Mouse (Mus musculus) liver, embryonic 15.5 days (tissue): ENCODE measurements around the gene Trnt1. TPM values are rescaled to one million over a fixed set of nuclear protein-coding genes. Genes with fewer than 3 reads are reported as not detected.

Source experiments
- ATAC-seq: fragments of 200-750 bp; cut with Nextera tagmentation; 2 replicates; pipeline ENCODE4 v1.8.0; 2017; ENCODE audit warnings: moderate number of reproducible peaks, mild to moderate bottlenecking, moderate library complexity; ENCODE audit not compliant: insufficient read depth
- H3K27ac ChIP-seq: fragments of 300-500 bp; sonication (generic); replicated peaks from 2 replicates; pipeline ENCODE4 v1.5.1; 2015; ENCODE audit warnings: mild to moderate bottlenecking, inconsistent platforms
- H3K27me3 ChIP-seq: fragments of 300-500 bp; sonication (generic); 2 replicates; pipeline ENCODE4 v1.6.1; 2015; ENCODE audit warnings: mild to moderate bottlenecking, inconsistent platforms
- H3K36me3 ChIP-seq: fragments of 300-500 bp; sonication (generic); replicated peaks from 2 replicates; pipeline ENCODE4 v1.6.1; 2015; ENCODE audit warnings: moderate library complexity, mild to moderate bottlenecking, inconsistent platforms
- H3K4me1 ChIP-seq: fragments of 300-500 bp; sonication (generic); replicated peaks from 2 replicates; pipeline ENCODE4 v1.6.1; 2015; ENCODE audit warnings: inconsistent platforms
- H3K4me2 ChIP-seq: fragments of 300-500 bp; sonication (generic); 2 replicates; pipeline ENCODE4 v1.6.1; 2015; ENCODE audit warnings: moderate library complexity, mild to moderate bottlenecking, inconsistent platforms
- H3K4me3 ChIP-seq: fragments of 300-500 bp; sonication (generic); replicated peaks from 2 replicates; pipeline ENCODE4 v1.5.1; 2015; ENCODE audit warnings: mild to moderate bottlenecking, inconsistent platforms
- H3K9ac ChIP-seq: fragments of 300-500 bp; sonication (generic); 2 replicates; pipeline ENCODE4 v1.6.1; 2015; ENCODE audit warnings: moderate library complexity, mild to moderate bottlenecking, inconsistent platforms
- H3K9me3 ChIP-seq: fragments of 300-500 bp; sonication (generic); replicated peaks from 2 replicates; pipeline ENCODE4 v1.6.1; 2016; ENCODE audit warnings: inconsistent platforms
- WGBS: fragments of 180-500 bp; shearing (Covaris S2); methylation state at CpG from one replicate; pipeline ENCODE4 v1.1.7; 2015; ENCODE audit warnings: mixed read lengths; ENCODE audit not compliant: insufficient replicate concordance; 5-methylcytosine and 5-hydroxymethylcytosine counted together
- polyA plus RNA-seq: library from polyadenylated mRNA; unstranded; fragments of >200 nt; fragmentation: Nextera tagmentation; extraction: Ambion mirVana; gene quantifications from 2 replicates; pipeline ENCODE4 v1.2.1, GENCODE M21; 2015

The Trnt1 gene
- polyA plus RNA-seq, 1 experiment from 2014 or later: 28.3 TPM

GRCm38 (mm10) chr6:106747804-106748203 lies 21.1 kb upstream of the Trnt1 start:
- no peak overlapping the region for H3K9ac ChIP-seq
- H3K4me2 ChIP-seq: no peak overlapping the region
- H3K4me3 ChIP-seq: no peak overlapping the region
- H3K27ac ChIP-seq: no peak overlapping the region
- H3K4me1 ChIP-seq: no peaks in the 10 kb centered on the region
- H3K27me3 ChIP-seq: no peaks in the 10 kb centered on the region
- no peak for ATAC-seq
- no peaks in the 10 kb centered on the region for H3K9me3 ChIP-seq
- H3K36me3 ChIP-seq: no peaks in the 10 kb centered on the region
- WGBS: 36% methylated on average over 3 of the region's 3 CpGs

- Histone ChIP-seq H3K9me3 (no peaks in the 10 kb centered on the region), H3K4me2 (no peak within 1 kb of the TSS), H3K27ac (no peak within 1 kb of the TSS), H3K36me3 (no peaks in the 10 kb centered on the region), H3K9ac (no peak within 1 kb of the TSS), H3K4me3 (no peak within 1 kb of the TSS), H3K4me1 (no peaks in the 10 kb centered on the region), H3K27me3 (no peaks in the 10 kb centered on the region)
- WGBS: 8% methylated on average over 6 of the region's 6 CpGs
- no peak for ATAC-seq
Measured at GRCm38 (mm10) chr6:106748887-106749388, 20.0 kb upstream of the Trnt1 start, which contains the start of gene Il5ra. Gene Il5ra (minus strand): TSS chr6:106749037.

DNA sequence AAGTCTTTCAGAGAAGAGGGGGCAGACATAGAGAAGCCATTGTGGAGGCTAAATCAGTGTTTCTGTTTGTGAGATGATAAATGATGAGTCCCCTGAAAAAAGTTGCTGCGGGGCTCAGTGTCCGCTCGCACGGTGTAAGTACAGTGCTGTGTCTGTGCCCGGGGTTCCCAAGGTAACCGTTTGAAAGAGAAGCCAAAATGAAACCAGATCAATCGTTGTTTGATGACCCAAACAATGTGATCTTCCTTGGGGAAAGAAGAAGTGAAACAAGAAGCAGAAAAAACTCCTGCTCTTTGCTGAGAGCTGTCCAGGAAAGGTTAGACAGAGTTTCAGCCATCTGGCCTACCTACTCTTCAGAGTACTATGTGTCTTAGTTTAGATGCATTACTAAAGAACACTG lies 18.6 kb upstream of the Trnt1 start:
- ATAC-seq: no peak
- H3K9ac ChIP-seq: no peak overlapping the region
- H3K4me3 ChIP-seq: no peak overlapping the region
- H3K9me3 ChIP-seq: no peaks in the 10 kb centered on the region
- 75% methylated on average over 7 of the region's 7 CpGs for WGBS
- no peaks in the 10 kb centered on the region for H3K36me3 ChIP-seq
- H3K4me2 ChIP-seq: no peak overlapping the region
- H3K27me3 ChIP-seq: no peaks in the 10 kb centered on the region
- no peaks in the 10 kb centered on the region for H3K4me1 ChIP-seq
- no peak overlapping the region for H3K27ac ChIP-seq

DNA sequence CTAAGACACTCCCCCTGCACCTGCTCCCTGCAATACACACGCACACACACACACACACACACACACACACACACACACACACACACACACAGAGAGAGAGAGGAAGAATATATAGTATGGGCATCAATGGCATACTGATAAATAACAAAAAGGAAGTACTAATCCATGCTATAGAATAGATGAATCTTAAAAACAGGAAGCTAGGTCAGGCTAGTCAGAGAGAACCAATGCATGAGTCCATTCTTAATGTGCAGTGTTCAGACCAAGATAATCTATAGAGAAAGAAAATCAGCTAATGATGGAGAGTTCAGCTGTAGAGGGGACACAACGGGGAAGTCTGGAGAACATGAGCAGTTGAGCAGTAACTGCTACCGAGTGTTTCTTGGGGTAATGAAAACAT lies 10.6 kb upstream of the Trnt1 start:
- 27% methylated on average over 3 of the region's 3 CpGs for WGBS

GRCm38 (mm10) chr6:106760473-106761218 lies 8.3 kb upstream of the Trnt1 start:
- WGBS: 33% methylated on average over 3 of the region's 3 CpGs
- Histone ChIP-seq H3K27ac (no peak overlapping the region), H3K36me3 (no peaks in the 10 kb centered on the region), H3K9ac (no peak overlapping the region), H3K27me3 (no peaks in the 10 kb centered on the region; the same call in 1 of the 2 replicates), H3K4me2 (no peak overlapping the region), H3K4me1 (peaks cover 5% of the 10 kb centered on the region), H3K9me3 (no peaks in the 10 kb centered on the region), H3K4me3 (no peak overlapping the region)
- ATAC-seq: no peak

More for the DNA sequence above, 10.6 kb upstream of the Trnt1 start:
- H3K27me3 ChIP-seq: no peaks in the 10 kb centered on the region
- H3K4me1 ChIP-seq: peaks cover 5% of the 10 kb centered on the region
- H3K27ac ChIP-seq: no peak overlapping the region
- no peak overlapping the region for H3K9ac ChIP-seq
- no peak overlapping the region for H3K4me3 ChIP-seq
- ATAC-seq: no peak
- H3K4me2 ChIP-seq: no peak overlapping the region
- no peaks in the 10 kb centered on the region for H3K36me3 ChIP-seq
- H3K9me3 ChIP-seq: no peaks in the 10 kb centered on the region

DNA sequence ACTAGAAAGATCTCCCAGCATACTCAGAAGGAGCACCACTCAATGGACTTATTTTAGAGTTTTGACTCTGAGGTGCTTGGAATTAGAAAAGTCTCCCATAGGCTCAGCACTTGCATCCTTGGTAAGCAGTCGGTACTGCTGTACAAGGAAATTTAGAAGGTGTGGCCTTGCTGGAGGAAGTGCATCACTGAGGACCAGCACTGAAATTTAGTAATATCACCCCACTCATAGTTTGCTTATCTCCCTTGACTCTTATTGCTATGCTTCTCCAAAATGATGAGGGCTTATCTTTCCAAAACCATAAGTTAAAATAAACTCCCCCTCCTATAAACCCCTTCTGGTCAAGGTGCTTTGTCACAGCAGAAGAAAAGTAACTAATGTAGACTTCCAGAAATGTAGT lies 7.4 kb upstream of the Trnt1 start:
- 24% methylated on average over 1 of the region's 1 CpGs for WGBS
- Histone ChIP-seq H3K4me1 (peaks cover 5% of the 10 kb centered on the region), H3K36me3 (no peaks in the 10 kb centered on the region), H3K9ac (no peak overlapping the region), H3K27me3 (no peaks in the 10 kb centered on the region; the same call in 1 of the 2 replicates), H3K9me3 (no peaks in the 10 kb centered on the region), H3K4me3 (no peak overlapping the region), H3K4me2 (no peak overlapping the region), H3K27ac (no peak overlapping the region)
- no peak for ATAC-seq

GRCm38 (mm10) chr6:106765892-106766291 lies 3.0 kb upstream of the Trnt1 start:
- no peaks in the 10 kb centered on the region for H3K36me3 ChIP-seq
- WGBS: 50% methylated on average over 1 of the region's 1 CpGs
- H3K9me3 ChIP-seq: no peaks in the 10 kb centered on the region
- H3K4me2 ChIP-seq: no peak overlapping the region
- H3K4me3 ChIP-seq: no peak overlapping the region
- no peaks in the 10 kb centered on the region; the same call in 1 of the 2 replicates for H3K27me3 ChIP-seq
- no peak overlapping the region for H3K9ac ChIP-seq
- no peak overlapping the region for H3K27ac ChIP-seq
- peaks cover 20% of the 10 kb centered on the region for H3K4me1 ChIP-seq
- no peak for ATAC-seq

- H3K9me3 ChIP-seq: no peaks in the 10 kb centered on the region
- 56% methylated on average over 4 of the region's 4 CpGs for WGBS
- H3K4me2 ChIP-seq: no peak overlapping the region
- no peaks in the 10 kb centered on the region; the same call in 1 of the 2 replicates for H3K27me3 ChIP-seq
- no peak overlapping the region for H3K27ac ChIP-seq
- H3K36me3 ChIP-seq: peaks cover 5% of the 10 kb centered on the region; the same call in 1 of the 2 replicates
- H3K4me1 ChIP-seq: peaks cover 15% of the 10 kb centered on the region
- H3K9ac ChIP-seq: no peak overlapping the region
- no peak overlapping the region for H3K4me3 ChIP-seq
- no peak for ATAC-seq
Measured at GRCm38 (mm10) chr6:106766774-106767173, 2.1 kb upstream of the Trnt1 start.

DNA sequence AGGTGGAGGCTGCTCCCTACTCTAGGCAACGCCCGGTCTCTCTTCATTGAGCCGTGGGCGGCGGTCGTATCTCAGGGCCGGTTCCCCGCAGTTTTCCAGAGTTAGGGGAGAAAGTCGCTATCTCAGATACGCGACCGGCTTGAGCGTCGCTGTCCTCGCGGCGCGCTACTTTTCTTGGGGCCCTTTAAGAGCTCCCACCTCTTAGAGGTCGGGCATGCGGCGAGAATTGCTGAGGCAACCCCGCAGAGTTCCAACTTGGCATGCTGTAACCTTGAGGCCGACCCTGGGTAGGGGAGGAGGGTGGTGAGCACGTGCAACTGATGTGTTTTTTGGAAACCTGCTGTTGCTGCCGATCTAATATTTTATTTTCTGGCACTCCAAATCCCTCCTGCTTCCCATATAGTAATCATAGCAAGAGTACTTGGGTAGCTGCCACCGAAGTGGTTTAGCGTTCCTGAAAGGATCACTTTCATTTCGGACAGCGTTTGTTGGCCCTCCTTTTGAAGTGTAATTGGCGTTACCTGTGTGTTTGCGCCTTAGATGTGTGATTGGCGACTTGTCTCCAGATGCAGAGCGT lies 458 bp downstream of the Trnt1 start:
- ATAC-seq: peak; percentile 73; the same call in 1 of the 2 replicates
- Histone ChIP-seq H3K9ac (peak overlapping the region; percentile 67), H3K27me3 (no peaks in the 10 kb centered on the region; the same call in 1 of the 2 replicates), H3K4me3 (peak overlapping the region; percentile 83), H3K4me2 (peak overlapping the region; percentile 89), H3K27ac (peak overlapping the region; percentile 84), H3K36me3 (peaks cover 24% of the 10 kb centered on the region), H3K9me3 (no peaks in the 10 kb centered on the region), H3K4me1 (peaks cover 15% of the 10 kb centered on the region)
- WGBS: 1% methylated on average over 33 of the region's 33 CpGs

DNA sequence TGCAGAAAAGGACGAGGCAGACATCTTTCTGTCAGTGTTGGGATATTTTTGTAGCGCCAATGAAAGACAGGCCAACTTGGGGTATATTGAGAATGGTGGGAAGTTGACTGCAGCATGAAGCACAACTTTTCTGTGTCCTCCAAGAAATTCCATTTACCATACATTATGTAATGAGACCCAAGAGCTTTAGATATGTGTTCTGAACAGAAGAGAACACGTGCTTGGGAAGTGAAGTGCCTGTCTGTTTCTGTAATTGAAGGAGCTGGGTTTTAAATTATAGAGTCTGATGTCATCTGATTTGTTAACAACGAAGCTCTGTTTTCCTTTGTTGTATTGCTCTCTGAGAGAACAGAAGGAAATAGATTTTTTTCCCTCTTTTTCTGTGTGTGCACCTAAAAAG lies 1.1 kb downstream of the Trnt1 start:
- no peaks in the 10 kb centered on the region; the same call in 1 of the 2 replicates for H3K27me3 ChIP-seq
- peak overlapping the region; percentile 67 for H3K9ac ChIP-seq
- WGBS: 27% methylated on average over 4 of the region's 4 CpGs
- no peak for ATAC-seq
- H3K4me2 ChIP-seq: peak overlapping the region; percentile 89
- H3K36me3 ChIP-seq: peaks cover 27% of the 10 kb centered on the region
- H3K9me3 ChIP-seq: no peaks in the 10 kb centered on the region
- H3K4me3 ChIP-seq: peak overlapping the region; percentile 83
- 0 out of 2 replicates have a peak overlapping the region, but pooled peaks have one; percentile 84 for H3K27ac ChIP-seq
- H3K4me1 ChIP-seq: peaks cover 15% of the 10 kb centered on the region

DNA sequence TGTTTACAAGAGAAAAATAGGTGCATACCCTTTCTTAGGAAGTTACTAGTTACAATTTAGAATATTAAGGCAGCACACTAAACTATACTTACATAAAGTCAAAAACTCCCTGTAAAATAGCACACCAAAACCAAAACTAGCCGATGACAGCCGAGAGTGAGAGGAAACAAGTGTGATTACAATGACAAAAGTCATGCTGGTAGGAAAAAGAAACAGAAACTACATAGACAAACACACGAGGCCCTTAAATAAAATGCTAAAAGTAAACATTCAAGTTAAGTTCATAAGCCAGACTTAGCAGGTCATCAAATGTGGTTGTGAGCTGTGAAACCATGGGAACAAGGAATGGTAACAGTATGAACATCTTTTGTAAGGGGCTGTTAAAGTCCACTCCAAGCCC lies 18.2 kb downstream of the Trnt1 start:
- H3K27me3 ChIP-seq: no peaks in the 10 kb centered on the region
- H3K4me1 ChIP-seq: no peaks in the 10 kb centered on the region
- ATAC-seq: no peak
- H3K9ac ChIP-seq: no peak overlapping the region
- no peak overlapping the region for H3K4me3 ChIP-seq
- no peaks in the 10 kb centered on the region for H3K9me3 ChIP-seq
- 74% methylated on average over 3 of the region's 3 CpGs for WGBS
- H3K27ac ChIP-seq: no peak overlapping the region
- H3K4me2 ChIP-seq: no peak overlapping the region
- H3K36me3 ChIP-seq: peaks cover 39% of the 10 kb centered on the region
